Mouse (Mus musculus): ENCODE measurements around the gene Nr2e1. TPM values are rescaled to one million over a fixed set of nuclear protein-coding genes. Genes with fewer than 3 reads are reported as not detected.

The Nr2e1 gene
- total and polyA plus RNA-seq, 2 experiments from 2014 or later: not detected

- Histone ChIP-seq H3K27me3 (ENCODE audit: control insufficient read depth, insufficient read depth, low read length) (peaks cover 99% of the 10 kb centered on the region), H3K9me3 (replicated peaks; ENCODE audit: control insufficient read depth, low read length) (0 out of 2 replicates have a peak, but pooled peaks cover 6% of the 10 kb centered on the region), H3K4me1 (ENCODE audit: control insufficient read depth, insufficient read depth) (peaks cover 7% of the 10 kb centered on the region), H3K4me3 (ENCODE audit: low read depth, low read length) (no peak overlapping the region), H3K4me2 (ENCODE audit: low read depth, low read length) (no peak overlapping the region), H3K27ac (ENCODE audit: low read depth) (no peak overlapping the region), H3K36me3 (replicated peaks; ENCODE audit: control insufficient read depth, insufficient read depth, low read length) (no peaks in the 10 kb centered on the region), H3K9ac (replicated peaks; ENCODE audit: low read depth, low read length) (no peak overlapping the region)
- whole genome bisulfite sequencing: 3% methylated on average over 8 of the region's 8 CpGs
- DNase-seq (ENCODE audit: low spot score): no peak
- no peak for ATAC-seq (ENCODE audit: insufficient read depth, low read depth)
- no peak for TF ChIP-seq CTCF (IDR thresholded peaks at IDR 0.05; ENCODE audit: low read depth)
- TF ChIP-seq EP300 (IDR thresholded peaks at IDR 0.05; ENCODE audit: low read depth): no peak
Measured at GRCm38 (mm10) chr10:42587961-42588750, 4.7 kb upstream of the Nr2e1 start.

DNA sequence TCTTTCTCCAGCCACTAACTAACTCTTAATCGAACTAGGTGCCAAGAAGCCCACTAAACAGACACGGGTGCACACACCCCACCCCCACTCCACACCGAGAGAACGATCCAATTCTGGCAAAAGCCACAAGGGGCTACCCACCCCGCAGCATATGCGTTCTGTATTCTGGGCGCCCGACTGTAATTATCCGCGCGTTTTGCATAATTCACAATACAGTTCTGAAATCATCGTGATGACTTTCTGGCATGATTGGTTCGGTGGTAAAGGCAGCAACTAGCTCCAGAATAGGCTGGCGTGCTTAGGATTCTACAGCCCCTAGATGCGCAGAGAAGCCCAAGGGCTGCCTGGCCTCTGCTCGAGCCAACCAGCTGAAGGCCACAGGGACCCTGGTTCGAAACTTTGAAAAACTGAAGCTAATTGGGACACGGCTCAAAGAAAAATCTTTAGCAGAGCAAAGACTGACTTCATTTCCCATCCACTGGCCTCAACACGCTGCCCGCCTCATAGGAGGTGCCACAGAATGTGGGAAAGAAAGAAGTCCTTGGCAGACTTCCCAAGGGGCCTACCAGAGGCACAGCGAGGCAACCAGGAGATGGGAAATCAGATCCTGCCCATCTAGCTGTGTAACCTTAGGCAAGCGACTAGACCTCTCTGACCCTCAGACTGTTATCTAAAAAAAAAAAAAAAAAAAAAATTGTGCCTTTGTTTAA lies 2.3 kb upstream of the Nr2e1 start:
- no peak overlapping the region for H3K9ac ChIP-seq (replicated peaks; ENCODE audit: low read depth, low read length)
- H3K9me3 ChIP-seq (replicated peaks; ENCODE audit: control insufficient read depth, low read length): 0 out of 2 replicates have a peak, but pooled peaks cover 6% of the 10 kb centered on the region
- TF ChIP-seq CTCF (IDR thresholded peaks at IDR 0.05; ENCODE audit: low read depth): no peak
- TF ChIP-seq EP300 (IDR thresholded peaks at IDR 0.05; ENCODE audit: low read depth): no peak
- H3K27ac ChIP-seq (ENCODE audit: low read depth): no peak overlapping the region
- DNase-seq (ENCODE audit: low spot score) (no peak), ATAC-seq (ENCODE audit: insufficient read depth, low read depth) (no peak)
- H3K36me3 ChIP-seq (replicated peaks; ENCODE audit: control insufficient read depth, insufficient read depth, low read length): no peaks in the 10 kb centered on the region
- WGBS: 6% methylated on average over 22 of the region's 22 CpGs
- H3K4me1 ChIP-seq (ENCODE audit: control insufficient read depth, insufficient read depth): peaks cover 7% of the 10 kb centered on the region; the same call in 1 of the 2 replicates
- H3K27me3 ChIP-seq (ENCODE audit: control insufficient read depth, insufficient read depth, low read length): peaks cover 99% of the 10 kb centered on the region
- no peak overlapping the region for H3K4me2 ChIP-seq (ENCODE audit: low read depth, low read length)
- H3K4me3 ChIP-seq (ENCODE audit: low read depth, low read length): no peak overlapping the region

GRCm38 (mm10) chr10:42585156-42585555 lies 1.7 kb upstream of the Nr2e1 start:
- no peak overlapping the region for H3K4me3 ChIP-seq (ENCODE audit: low read depth, low read length)
- peaks cover 99% of the 10 kb centered on the region for H3K27me3 ChIP-seq (ENCODE audit: control insufficient read depth, insufficient read depth, low read length)
- H3K9me3 ChIP-seq (replicated peaks; ENCODE audit: control insufficient read depth, low read length): 0 out of 2 replicates have a peak, but pooled peaks cover 6% of the 10 kb centered on the region
- no peak for ATAC-seq (ENCODE audit: insufficient read depth, low read depth)
- WGBS: 3% methylated on average over 8 of the region's 8 CpGs
- no peak for DNase-seq (ENCODE audit: low spot score)
- H3K4me2 ChIP-seq (ENCODE audit: low read depth, low read length): no peak overlapping the region
- H3K4me1 ChIP-seq (ENCODE audit: control insufficient read depth, insufficient read depth): peaks cover 7% of the 10 kb centered on the region; the same call in 1 of the 2 replicates
- no peak overlapping the region for H3K9ac ChIP-seq (replicated peaks; ENCODE audit: low read depth, low read length)
- H3K27ac ChIP-seq (ENCODE audit: low read depth): no peak overlapping the region
- no peaks in the 10 kb centered on the region for H3K36me3 ChIP-seq (replicated peaks; ENCODE audit: control insufficient read depth, insufficient read depth, low read length)
- TF ChIP-seq CTCF (IDR thresholded peaks at IDR 0.05; ENCODE audit: low read depth) (no peak), EP300 (IDR thresholded peaks at IDR 0.05; ENCODE audit: low read depth) (no peak)

DNA sequence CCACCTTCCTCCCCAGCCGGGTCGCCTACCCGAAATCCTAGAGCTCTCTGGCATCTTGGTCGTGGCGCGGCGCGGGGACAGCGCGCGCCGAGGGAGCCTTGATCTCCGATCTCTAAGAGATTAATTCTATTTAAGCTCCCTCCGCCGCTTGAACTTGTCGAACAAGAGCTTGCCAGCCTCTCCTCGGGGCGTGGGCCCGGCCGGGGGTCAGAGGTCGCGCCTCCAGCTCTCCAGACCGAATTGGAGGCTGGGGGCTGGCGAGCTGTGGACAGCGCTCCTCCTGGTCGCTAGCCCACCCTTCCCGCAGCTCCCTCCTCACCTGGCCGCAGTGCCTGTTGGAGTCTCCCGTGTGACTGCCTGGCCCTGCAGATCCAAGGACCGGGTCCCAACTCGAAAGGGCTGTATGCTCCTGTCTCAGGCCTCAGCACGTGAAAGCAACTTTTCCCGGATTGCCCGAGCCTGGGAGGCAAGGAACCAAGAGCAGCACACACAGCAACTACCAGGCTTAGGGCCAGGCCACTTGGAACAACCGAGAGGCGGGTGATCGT lies 1.1 kb upstream of the Nr2e1 start:
- TF ChIP-seq CTCF (IDR thresholded peaks at IDR 0.05; ENCODE audit: low read depth) (no peak), EP300 (IDR thresholded peaks at IDR 0.05; ENCODE audit: low read depth) (no peak)
- WGBS: 3% methylated on average over 36 of the region's 37 CpGs
- no peak overlapping the region for H3K27ac ChIP-seq (ENCODE audit: low read depth)
- no peak overlapping the region for H3K9ac ChIP-seq (replicated peaks; ENCODE audit: low read depth, low read length)
- H3K9me3 ChIP-seq (replicated peaks; ENCODE audit: control insufficient read depth, low read length): 0 out of 2 replicates have a peak, but pooled peaks cover 6% of the 10 kb centered on the region
- no peak for DNase-seq (ENCODE audit: low spot score)
- H3K4me2 ChIP-seq (ENCODE audit: low read depth, low read length): 0 out of 2 replicates have a peak overlapping the region, but pooled peaks have one; percentile 43
- H3K4me1 ChIP-seq (ENCODE audit: control insufficient read depth, insufficient read depth): peaks cover 7% of the 10 kb centered on the region; the same call in 1 of the 2 replicates
- ATAC-seq (ENCODE audit: insufficient read depth, low read depth): no peak
- H3K36me3 ChIP-seq (replicated peaks; ENCODE audit: control insufficient read depth, insufficient read depth, low read length): no peaks in the 10 kb centered on the region
- peak overlapping the region; percentile 29 for H3K4me3 ChIP-seq (ENCODE audit: low read depth, low read length)
- H3K27me3 ChIP-seq (ENCODE audit: control insufficient read depth, insufficient read depth, low read length): peaks cover 99% of the 10 kb centered on the region

- TF ChIP-seq EP300 (IDR thresholded peaks at IDR 0.05; ENCODE audit: low read depth) (no peak), CTCF (IDR thresholded peaks at IDR 0.05; ENCODE audit: low read depth) (no peak)
- peak overlapping the region; percentile 29 for H3K4me3 ChIP-seq (ENCODE audit: low read depth, low read length)
- H3K27me3 ChIP-seq (ENCODE audit: control insufficient read depth, insufficient read depth, low read length): peaks cover 99% of the 10 kb centered on the region
- no peak overlapping the region for H3K27ac ChIP-seq (ENCODE audit: low read depth)
- no peak overlapping the region for H3K9ac ChIP-seq (replicated peaks; ENCODE audit: low read depth, low read length)
- H3K36me3 ChIP-seq (replicated peaks; ENCODE audit: control insufficient read depth, insufficient read depth, low read length): no peaks in the 10 kb centered on the region
- DNase-seq (ENCODE audit: low spot score) (no peak), ATAC-seq (ENCODE audit: insufficient read depth, low read depth) (no peak)
- H3K4me2 ChIP-seq (ENCODE audit: low read depth, low read length): peak overlapping the region; percentile 43
- 2% methylated on average over 31 of the region's 32 CpGs for WGBS
- peaks cover 7% of the 10 kb centered on the region; the same call in 1 of the 2 replicates for H3K4me1 ChIP-seq (ENCODE audit: control insufficient read depth, insufficient read depth)
- 0 out of 2 replicates have a peak, but pooled peaks cover 6% of the 10 kb centered on the region for H3K9me3 ChIP-seq (replicated peaks; ENCODE audit: control insufficient read depth, low read length)
Measured at GRCm38 (mm10) chr10:42583902-42584435, 537 bp upstream of the Nr2e1 start.
